Mouse (Mus musculus) forebrain, embryonic 11.5 days (tissue): ENCODE results near the gene Ptx3. TPM values are rescaled to one million over a fixed set of nuclear protein-coding genes. Genes with fewer than 3 reads are reported as not detected.
A peak's percentile ranks its signal among the peaks of the same experiment; 100 is the strongest.
"Not testable (repeated sequence)": the region's sequence is repeated elsewhere in the genome, so short reads cannot be mapped to it uniquely, and the experiment has no call there.

Experiments
- ATAC-seq: fragments of 200-750 bp; cut with Nextera tagmentation; replicated peaks from 2 replicates; pipeline ENCODE4 v1.8.0; 2017; ENCODE audit warnings: moderate TSS enrichment; ENCODE audit not compliant: low FRiP score
- DNase-seq: peaks from one replicate; pipeline ENCODE4 v3.0.0-alpha.2; 2017; ENCODE audit warnings: low spot score
- H3K27ac ChIP-seq: fragments of 300-500 bp; sonication (generic); 2 replicates; pipeline ENCODE4 v1.5.1; 2014; ENCODE audit warnings: low read depth, low read length
- H3K27me3 ChIP-seq: fragments of 300-500 bp; sonication (generic); 2 replicates; pipeline ENCODE4 v1.6.1; 2014; ENCODE audit warnings: mild to moderate bottlenecking, low read length, mixed read lengths; ENCODE audit not compliant: control insufficient read depth, insufficient read depth
- H3K36me3 ChIP-seq: fragments of 300-500 bp; sonication (generic); 2 replicates; pipeline ENCODE4 v1.6.1; 2014; ENCODE audit warnings: mild to moderate bottlenecking, low read length, moderate library complexity, mixed read lengths; ENCODE audit not compliant: control insufficient read depth, insufficient read depth
- H3K4me1 ChIP-seq: fragments of 300-500 bp; sonication (generic); replicated peaks from 2 replicates; pipeline ENCODE4 v1.6.1; 2014; ENCODE audit warnings: low read length, mixed read lengths; ENCODE audit not compliant: control insufficient read depth, insufficient read depth
- H3K4me2 ChIP-seq: fragments of 300-500 bp; sonication (generic); 2 replicates; pipeline ENCODE4 v1.6.1; 2014; ENCODE audit warnings: low read depth, mild to moderate bottlenecking, low read length, moderate library complexity, mixed read lengths; ENCODE audit not compliant: severe bottlenecking
- H3K4me3 ChIP-seq: fragments of 300-500 bp; sonication (generic); 2 replicates; pipeline ENCODE4 v1.5.1; 2014; ENCODE audit warnings: low read depth, low read length
- H3K9ac ChIP-seq: fragments of 300-500 bp; sonication (generic); 2 replicates; pipeline ENCODE4 v1.6.1; 2014; ENCODE audit warnings: low read length
- H3K9me3 ChIP-seq: fragments of 300-500 bp; sonication (generic); 2 replicates; pipeline ENCODE4 v1.6.1; 2016; ENCODE audit warnings: low read length, mixed read lengths; ENCODE audit not compliant: control insufficient read depth
- WGBS: fragments of 180-500 bp; shearing (Covaris S2); extraction: QIAGEN DNeasy Blood & Tissue Kit; methylation state at CpG from one replicate; pipeline ENCODE4 v1.1.7; 2014; 5-methylcytosine and 5-hydroxymethylcytosine counted together
- polyA plus RNA-seq: library from polyadenylated mRNA; unstranded; fragments of >200 nt; fragmentation: Nextera tagmentation; extraction: Ambion mirVana; gene quantifications from 2 replicates; pipeline ENCODE4 v1.2.1, GENCODE M21; 2014

Ptx3 gene
- polyA plus RNA-seq, 1 experiment from 2014 or later, result 40.7 TPM

DNA sequence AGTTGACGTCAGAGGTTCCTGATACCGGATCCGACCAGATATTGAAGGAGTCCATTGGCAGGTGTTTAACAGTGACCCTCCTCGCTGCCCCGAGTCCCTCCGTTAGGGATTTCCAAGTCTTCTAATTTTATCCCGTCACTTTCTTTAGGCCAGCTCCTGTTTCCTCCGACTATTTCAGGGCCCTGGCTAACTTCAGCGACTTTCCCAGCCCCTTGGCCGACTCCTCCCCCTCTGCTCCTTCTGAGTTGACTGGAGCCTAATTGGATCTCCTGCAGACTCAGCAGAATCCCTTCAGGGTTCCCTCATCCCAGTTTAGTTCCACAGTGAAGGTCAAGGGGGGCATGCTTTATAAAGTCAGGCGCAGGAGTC lies 1.5 kb downstream of the Ptx3 start:
- Histone ChIP-seq H3K9ac (peak overlapping the region; percentile 83), H3K9me3 (no peaks in the 10 kb centered on the region), H3K36me3 (no peaks in the 10 kb centered on the region; the same call in 1 of the 2 replicates), H3K4me2 (peak overlapping the region; percentile 94), H3K27ac (no peak overlapping the region), H3K27me3 (no peaks in the 10 kb centered on the region), H3K4me3 (peak overlapping the region; percentile 60), H3K4me1 (peaks cover 3% of the 10 kb centered on the region; the same call in 1 of the 2 replicates)
- WGBS, result under 1% methylated on average over 11 of the region's 11 CpGs
- DNase-seq (peak; percentile 68), ATAC-seq (peak; percentile 40)

GRCm38 (mm10) chr3:66224931-66225537 lies 5.3 kb downstream of the Ptx3 start:
- WGBS, result 89% methylated on average over 15 of the region's 15 CpGs
- Histone ChIP-seq H3K27ac (no peak overlapping the region), H3K4me3 (no peak overlapping the region), H3K4me1 (no peaks in the 10 kb centered on the region), H3K27me3 (no peaks in the 10 kb centered on the region), H3K9me3 (no peaks in the 10 kb centered on the region), H3K4me2 (no peak overlapping the region), H3K36me3 (no peaks in the 10 kb centered on the region; the same call in 1 of the 2 replicates), H3K9ac (no peak overlapping the region)
- DNase-seq (no peak), ATAC-seq (no peak)

- H3K4me2 ChIP-seq, H3K4me1 ChIP-seq, H3K9me3 ChIP-seq, H3K36me3 ChIP-seq, DNase-seq, H3K9ac ChIP-seq, H3K27ac ChIP-seq, H3K4me3 ChIP-seq, ATAC-seq, H3K27me3 ChIP-seq: not testable (repeated sequence)
- 52% methylated on average over 4 of the region's 4 CpGs for WGBS
Measured at GRCm38 (mm10) chr3:66236234-66236871, 16.6 kb downstream of the Ptx3 start.

DNA sequence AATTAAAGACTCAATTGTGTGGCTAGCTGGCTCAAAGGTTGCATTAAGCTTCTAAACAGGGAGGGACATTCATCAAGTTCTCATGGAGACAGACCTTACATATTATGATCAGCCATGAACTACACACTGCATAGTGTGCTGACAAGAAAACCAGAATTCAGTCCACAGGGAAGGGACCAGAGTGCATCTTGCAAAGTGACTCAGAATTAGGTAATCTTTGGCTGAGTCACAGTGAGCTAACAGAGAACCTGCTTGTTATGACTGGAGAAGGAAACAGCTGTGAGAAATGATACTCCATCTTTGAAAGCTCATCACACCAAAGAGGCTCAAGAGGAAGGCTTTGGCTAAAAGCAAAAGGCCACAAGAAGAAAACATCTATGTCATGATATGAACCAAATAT lies 20.8 kb downstream of the Ptx3 start:
- DNase-seq (no peak), ATAC-seq (no peak)
- H3K27me3 ChIP-seq, result no peaks in the 10 kb centered on the region
- no peaks in the 10 kb centered on the region for H3K9me3 ChIP-seq
- H3K4me1 ChIP-seq, result no peaks in the 10 kb centered on the region
- H3K36me3 ChIP-seq, result no peaks in the 10 kb centered on the region
- H3K4me3 ChIP-seq, result no peak overlapping the region
- H3K27ac ChIP-seq, result no peak overlapping the region
- no peak overlapping the region for H3K9ac ChIP-seq
- no peak overlapping the region for H3K4me2 ChIP-seq

DNA sequence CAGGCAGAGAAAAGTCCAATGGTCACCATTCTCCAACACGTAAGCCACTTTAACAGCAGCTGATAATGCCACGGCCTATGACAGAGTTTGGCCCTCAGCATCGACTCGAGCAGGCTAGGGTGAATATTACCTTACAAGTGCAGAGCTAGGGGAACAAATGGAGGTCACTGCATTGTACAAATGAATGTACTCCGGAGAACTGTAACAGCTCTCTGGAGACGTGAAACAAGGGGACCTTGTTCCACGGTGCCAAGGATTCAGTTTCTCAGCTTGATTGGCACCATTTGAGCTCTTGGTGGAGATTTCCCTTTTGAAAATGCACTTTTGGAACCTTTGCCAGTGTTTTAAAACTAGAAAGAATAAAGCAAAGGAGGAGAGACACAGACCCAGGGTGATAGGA lies 32.1 kb downstream of the Ptx3 start:
- 79% methylated on average over 7 of the region's 7 CpGs for WGBS

DNA sequence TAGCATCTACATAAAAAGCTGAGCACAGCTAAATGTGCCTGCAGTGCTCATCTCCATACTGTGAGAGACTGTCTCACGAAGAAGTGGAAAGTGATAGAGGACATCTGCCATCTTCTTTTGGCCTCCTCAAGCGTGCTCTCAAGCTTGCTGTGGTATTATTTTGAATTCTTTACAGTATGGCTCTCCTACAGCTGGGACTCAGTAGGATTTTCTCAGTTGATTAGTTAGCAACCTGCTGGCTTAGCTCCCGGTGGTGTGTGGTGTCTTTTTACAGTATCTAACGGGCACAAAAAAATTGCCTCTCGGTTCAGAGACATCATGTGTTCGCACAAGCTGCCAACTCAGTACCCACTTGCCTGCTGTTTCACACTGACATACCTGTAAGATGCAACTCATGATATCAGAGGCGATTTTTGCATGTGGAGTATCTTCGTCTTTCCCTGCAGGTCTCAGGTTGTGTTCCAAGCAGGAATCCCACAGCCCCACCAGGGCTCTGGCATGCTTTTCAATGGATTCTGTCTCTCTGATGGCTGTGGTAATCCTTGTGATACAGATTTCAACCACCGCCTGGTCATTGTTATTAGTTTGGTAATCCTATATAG lies 34.9 kb downstream of the Ptx3 start:
- H3K9me3 ChIP-seq, result no peaks in the 10 kb centered on the region
- H3K36me3 ChIP-seq, result no peaks in the 10 kb centered on the region
- H3K9ac ChIP-seq, result no peak overlapping the region
- no peak overlapping the region for H3K4me2 ChIP-seq
- H3K27ac ChIP-seq, result no peak overlapping the region
- WGBS, result 84% methylated on average over 9 of the region's 9 CpGs
- ATAC-seq (no peak), DNase-seq (no peak)
- H3K27me3 ChIP-seq, result no peaks in the 10 kb centered on the region
- H3K4me3 ChIP-seq, result no peak overlapping the region
- no peaks in the 10 kb centered on the region for H3K4me1 ChIP-seq

More for the DNA sequence above, 32.1 kb downstream of the Ptx3 start:
- no peaks in the 10 kb centered on the region for H3K36me3 ChIP-seq
- no peak for ATAC-seq
- H3K4me2 ChIP-seq, result no peak overlapping the region; the same call in 1 of the 2 replicates
- no peaks in the 10 kb centered on the region for H3K9me3 ChIP-seq
- H3K27me3 ChIP-seq, result no peaks in the 10 kb centered on the region
- no peak for DNase-seq
- H3K9ac ChIP-seq, result no peak overlapping the region
- H3K4me3 ChIP-seq, result no peak overlapping the region
- H3K4me1 ChIP-seq, result no peaks in the 10 kb centered on the region
- H3K27ac ChIP-seq, result no peak overlapping the region

DNA sequence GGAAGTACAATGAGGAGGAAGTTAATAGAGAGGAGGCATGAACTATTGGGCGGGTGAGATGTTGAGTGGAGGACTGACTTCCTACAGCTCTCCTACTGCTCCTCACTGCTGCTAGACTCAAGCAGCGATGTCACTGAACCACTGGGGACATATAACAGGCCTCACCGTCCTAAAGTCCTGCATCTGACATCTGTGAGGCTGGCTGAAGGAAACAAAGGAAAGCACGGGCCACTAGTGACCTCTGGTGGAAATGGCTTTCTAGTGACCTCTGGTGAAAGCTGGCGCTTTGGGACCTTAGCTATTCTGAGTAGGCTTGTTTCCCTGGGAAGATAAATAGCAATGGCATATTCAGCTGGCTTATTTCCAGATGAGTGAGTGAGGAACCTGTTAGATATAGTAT lies 42.6 kb downstream of the Ptx3 start:
- Histone ChIP-seq H3K9me3 (no peaks in the 10 kb centered on the region), H3K9ac (no peak overlapping the region), H3K27me3 (no peaks in the 10 kb centered on the region), H3K4me3 (no peak overlapping the region), H3K4me1 (no peaks in the 10 kb centered on the region), H3K27ac (no peak overlapping the region), H3K36me3 (no peaks in the 10 kb centered on the region), H3K4me2 (no peak overlapping the region)
- ATAC-seq, result no peak
- 48% methylated on average over 5 of the region's 5 CpGs for WGBS
- DNase-seq, result no peak

GRCm38 (mm10) chr3:66263270-66263669 lies 43.6 kb downstream of the Ptx3 start:
- no peak overlapping the region for H3K9ac ChIP-seq
- 87% methylated on average over 4 of the region's 4 CpGs for WGBS
- no peaks in the 10 kb centered on the region for H3K36me3 ChIP-seq
- no peaks in the 10 kb centered on the region for H3K4me1 ChIP-seq
- H3K4me2 ChIP-seq, result no peak overlapping the region
- ATAC-seq, result no peak
- DNase-seq, result no peak
- no peak overlapping the region for H3K4me3 ChIP-seq
- no peak overlapping the region for H3K27ac ChIP-seq
- no peaks in the 10 kb centered on the region for H3K27me3 ChIP-seq
- no peaks in the 10 kb centered on the region for H3K9me3 ChIP-seq
